Mouse (Mus musculus) CH12.LX (cell line): ENCODE results near the gene Gm20481. TPM values are rescaled to one million over a fixed set of nuclear protein-coding genes. Genes with fewer than 3 reads are reported as not detected.

Experiments used
- DNase-seq: peaks from one replicate; pipeline ENCODE4 v3.0.0-alpha.2; 2013; ENCODE audit errors: extremely low read depth
- H3K27ac ChIP-seq: 2 replicates; pipeline ENCODE4 v1.5.1; 2012; ENCODE audit warnings: low read depth, mild to moderate bottlenecking, control low read depth, moderate library complexity; ENCODE audit not compliant: insufficient read depth
- H3K27me3 ChIP-seq: replicated peaks from 2 replicates; pipeline ENCODE3; 2012; ENCODE audit warnings: inconsistent platforms
- H3K36me3 ChIP-seq, 2 experiments: replicated peaks in 1 of 2; 2 replicates each; pipeline versions ENCODE3 to v1.6.1; 2012; ENCODE audit warnings: inconsistent platforms in 1 of 2, low read length in 1 of 2, mild to moderate bottlenecking in 1 of 2, mixed read lengths in 1 of 2, moderate library complexity in 1 of 2; ENCODE audit not compliant: control insufficient read depth in 1 of 2, insufficient read depth in 1 of 2
- H3K4me1 ChIP-seq, 2 experiments: 2 replicates each; pipeline ENCODE4 v1.6.1; 2012; ENCODE audit warnings: inconsistent platforms in 1 of 2, moderate library complexity in 1 of 2; ENCODE audit not compliant: insufficient read depth in 2 of 2, control insufficient read depth in 1 of 2
- H3K4me2 ChIP-seq: 2 replicates; pipeline ENCODE4 v1.6.1; 2012; ENCODE audit warnings: low read depth, mild to moderate bottlenecking, control low read depth; ENCODE audit not compliant: poor library complexity, insufficient read depth, severe bottlenecking
- H3K4me3 ChIP-seq, 3 experiments: fragments of 150-350 bp in 1 of 3; sonication (generic) in 1 of 3; replicated peaks in 1 of 3; 2 replicates each; pipeline versions ENCODE3 to v1.5.1; 2011 to 2012; ENCODE audit warnings: low read depth in 2 of 3, low read length in 2 of 3, mild to moderate bottlenecking in 2 of 3, moderate library complexity in 2 of 3, control low read depth in 1 of 3, improper control_type of control experiment in 1 of 3, inconsistent platforms in 1 of 3, mixed read lengths in 1 of 3; ENCODE audit not compliant: poor library complexity in 1 of 3
- H3K79me2 ChIP-seq: replicated peaks from 2 replicates; pipeline ENCODE4 v1.6.1; 2012; ENCODE audit warnings: mild to moderate bottlenecking, moderate library complexity; ENCODE audit not compliant: control insufficient read depth, poor library complexity, insufficient read depth, severe bottlenecking; ENCODE audit errors: extremely low read depth
- H3K9ac ChIP-seq: 2 replicates; pipeline ENCODE4 v1.6.1; 2012; ENCODE audit warnings: low read depth, mild to moderate bottlenecking, control low read depth, moderate library complexity; ENCODE audit not compliant: insufficient read depth
- H3K9me3 ChIP-seq: replicated peaks from 2 replicates; pipeline ENCODE3; 2012; ENCODE audit warnings: low read length, inconsistent platforms, mixed read lengths
- CTCF ChIP-seq, 2 experiments: IDR thresholded peaks in 1 of 2; conservative IDR thresholded peaks in 1 of 2; 2 replicates each; pipeline ENCODE4 v1.5.1; 2011 to 2012; ENCODE audit warnings: low read depth in 2 of 2, low read length in 2 of 2, improper control_type of control experiment in 1 of 2, inconsistent platforms in 1 of 2, mild to moderate bottlenecking in 1 of 2, moderate library complexity in 1 of 2
- ETS1 ChIP-seq: conservative IDR thresholded peaks from 2 replicates; pipeline ENCODE4 v1.6.1; 2012; ENCODE audit warnings: low read depth, mild to moderate bottlenecking, inconsistent platforms, low read length, improper control_type of control experiment, moderate library complexity
- IRF4 ChIP-seq: IDR thresholded peaks from 2 replicates; pipeline ENCODE4 v1.6.1; 2014; ENCODE audit warnings: low read depth, mild to moderate bottlenecking, inconsistent platforms, low read length, improper control_type of control experiment
- KAT2A ChIP-seq: IDR thresholded peaks from 2 replicates; pipeline ENCODE4 v1.6.1; 2012; ENCODE audit warnings: low read length, improper control_type of control experiment, inconsistent platforms; ENCODE audit not compliant: insufficient replicate concordance
- MEF2A ChIP-seq: IDR thresholded peaks from 2 replicates; pipeline ENCODE4 v1.6.1; 2014; ENCODE audit warnings: low read depth, mild to moderate bottlenecking, inconsistent platforms, low read length, improper control_type of control experiment, borderline replicate concordance
- RAD21 ChIP-seq: IDR thresholded peaks from 2 replicates; pipeline ENCODE4 v1.6.1; 2011; ENCODE audit warnings: low read depth, mild to moderate bottlenecking, low read length, improper control_type of control experiment, moderate library complexity
- SMC3 ChIP-seq: IDR thresholded peaks from 2 replicates; pipeline ENCODE4 v1.6.1; 2011; ENCODE audit warnings: low read depth, low read length, improper control_type of control experiment
- UBTF ChIP-seq: IDR thresholded peaks from 2 replicates; pipeline ENCODE4 v1.6.1; 2012; ENCODE audit warnings: low read depth, mild to moderate bottlenecking, inconsistent platforms, low read length, improper control_type of control experiment, moderate library complexity
- USF1 ChIP-seq: IDR thresholded peaks from 2 replicates; pipeline ENCODE4 v1.6.1; 2014; ENCODE audit warnings: low read depth, mild to moderate bottlenecking, inconsistent platforms, low read length, improper control_type of control experiment
- ZC3H11A ChIP-seq: IDR thresholded peaks from 2 replicates; pipeline ENCODE4 v1.6.1; 2012; ENCODE audit warnings: low read depth, mild to moderate bottlenecking, inconsistent platforms, low read length, improper control_type of control experiment
- dilution Hi-C: fragments of 300-500 bp; cut with MboI; formaldehyde crosslinking; loops from 2 replicates; pipeline ENCODE4 v1.14.3; 2020; ENCODE audit warnings: low sequenced_read_pairs; ENCODE audit not compliant: extremely low pct_unique_long_range_greater_than_20kb, extremely low pct_ligation_motif_present
- in situ Hi-C: fragments of 300-500 bp; cut with MboI; formaldehyde crosslinking; loops from 3 replicates; pipeline ENCODE4 v1.14.3; 2019; ENCODE audit warnings: low sequenced_read_pairs, low pct_ligation_motif_present, low pct_unique_long_range_greater_than_20kb, mixed read lengths
- polyA plus RNA-seq: library from polyadenylated mRNA; unstranded; fragments of >175 nt; gene quantifications from 2 replicates; pipeline ENCODE4 v1.2.1, GENCODE M21; 2012; ENCODE audit warnings: low read depth; ENCODE audit not compliant: insufficient read length
- total RNA-seq, 2 experiments: library from RNA; depleted of rRNA; stranded (reverse); fragments of 300-350 nt in 1 of 2; fragments of >200 nt in 1 of 2; gene quantifications; 2 replicates each; pipeline ENCODE4 v1.2.3; 2012 to 2014

Gm20481 gene
- total and polyA plus RNA-seq, 3 experiments = not detected

DNA sequence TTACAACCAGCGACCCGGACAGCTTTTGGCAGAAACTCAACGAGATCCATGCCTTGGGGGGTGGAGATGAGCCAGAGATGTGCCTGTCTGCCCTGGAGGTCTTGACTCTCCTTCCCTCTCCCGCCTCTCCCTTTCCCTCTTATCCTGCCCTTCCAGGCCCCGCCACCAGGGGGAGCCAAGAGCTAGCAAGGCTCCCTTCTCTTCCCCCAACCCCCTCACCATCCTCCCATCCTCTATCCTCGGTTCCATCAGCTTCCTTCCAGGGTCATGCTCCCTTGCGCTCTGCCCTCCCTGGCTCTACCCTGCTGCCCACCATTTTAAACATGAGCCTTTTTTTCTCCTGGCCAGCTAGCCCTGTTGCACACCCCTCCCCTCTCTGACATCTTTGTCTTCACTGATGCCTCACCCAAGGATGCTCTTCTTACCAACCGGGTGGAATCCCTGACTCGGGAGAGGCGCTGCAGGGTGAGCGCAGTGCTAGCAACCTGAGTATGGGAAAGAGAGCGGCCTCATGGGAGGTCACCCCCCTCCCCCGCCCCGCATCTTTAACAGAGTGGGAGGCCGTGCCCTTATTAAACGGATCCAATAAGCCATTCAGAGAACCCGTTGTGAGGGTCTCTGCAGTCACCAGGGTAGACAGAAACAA lies 51.6 kb downstream of the Gm20481 start:
- in situ Hi-C loops = loop anchor here (5.0 to 10.0 kb wide), 2 partner anchors 46 to 94 kb away; partner anchors contain the start of genes Ly6g5b, Ly6g6c and Mpig6b
- Histone ChIP-seq H3K4me2 (no peak overlapping the region), H3K27ac (no peak overlapping the region), H3K36me3 (peaks cover 7 to 70% of the 10 kb centered on the region in 2 experiments), H3K9me3 (no peaks in the 10 kb centered on the region), H3K9ac (0 out of 2 replicates have a peak overlapping the region, but pooled peaks have one; percentile 14), H3K4me1 (peaks cover 9 to 38% of the 10 kb centered on the region in 2 experiments), H3K79me2 (no peaks in the 10 kb centered on the region; the same call in 1 of the 2 replicates), H3K4me3 (no peak overlapping the region), H3K27me3 (no peaks in the 10 kb centered on the region)
- TF ChIP-seq CTCF (conservative IDR thresholded peaks at IDR 0.05 in 1 of 2, IDR thresholded peaks at IDR 0.05 in 1 of 2; ENCODE audit: low read depth in 2 of 2, low read length in 2 of 2) (peak; percentile 78 to 97), ETS1 (no peak), UBTF (no peak), SMC3 (peak; percentile 98), IRF4 (0 out of 2 replicates have a peak, but pooled peaks have one; percentile 38), MEF2A (no peak), KAT2A (no peak), USF1 (no peak), ZC3H11A (peak; percentile 62), RAD21 (peak; percentile 90)
- peak; percentile 75 for DNase-seq
- dilution Hi-C loops = no loop called here

Other genes with a start within 250 kb of the Gm20481 start
Only the 20 nearest of the 42 such genes appear.
- 0.25 and 0.34 TPM in 2 replicates for gene Cfb, start 107.4 kb upstream of the Gm20481 start, total RNA-seq (2012; rRNA removed)
- not detected in 2 replicates for gene Cfb, start 107.4 kb upstream of the Gm20481 start, total RNA-seq (2014; rRNA removed)
- gene Cfb, start 107.4 kb upstream of the Gm20481 start, polyA plus RNA-seq = 3.4 and 5.9 TPM in 2 replicates
- gene Zbtb12, start 90.4 kb upstream of the Gm20481 start, total RNA-seq (2012; rRNA removed) = 6.9 and 9.3 TPM in 2 replicates
- gene Zbtb12, start 90.4 kb upstream of the Gm20481 start, total RNA-seq (2014; rRNA removed) = 2.2 and 2.4 TPM in 2 replicates
- gene Zbtb12, start 90.4 kb upstream of the Gm20481 start, polyA plus RNA-seq = 8.0 and 8.5 TPM in 2 replicates
- gene Gm20547, start 87.9 kb upstream of the Gm20481 start, total RNA-seq (2012; rRNA removed) = not detected in 2 replicates
- gene Gm20547, start 87.9 kb upstream of the Gm20481 start, total RNA-seq (2014; rRNA removed) = not detected in 2 replicates
- gene Gm20547, start 87.9 kb upstream of the Gm20481 start, polyA plus RNA-seq = not detected in 2 replicates
- 2.3 and 3.1 TPM in 2 replicates for gene C2, start 71.6 kb upstream of the Gm20481 start, total RNA-seq (2012; rRNA removed)
- gene C2, start 71.6 kb upstream of the Gm20481 start, total RNA-seq (2014; rRNA removed) = 0.69 and 1.3 TPM in 2 replicates
- gene C2, start 71.6 kb upstream of the Gm20481 start, polyA plus RNA-seq = 4.3 and 6.6 TPM in 2 replicates
- gene Ehmt2, start 71.4 kb upstream of the Gm20481 start, total RNA-seq (2012; rRNA removed) = 118 and 150 TPM in 2 replicates
- gene Ehmt2, start 71.4 kb upstream of the Gm20481 start, total RNA-seq (2014; rRNA removed) = 68.7 and 73.5 TPM in 2 replicates
- gene Ehmt2, start 71.4 kb upstream of the Gm20481 start, polyA plus RNA-seq = 100 and 113 TPM in 2 replicates
- 0.38 and 0.55 TPM in 2 replicates for gene Slc44a4, start 55.4 kb upstream of the Gm20481 start, total RNA-seq (2012; rRNA removed)
- gene Slc44a4, start 55.4 kb upstream of the Gm20481 start, total RNA-seq (2014; rRNA removed) = 0.62 and 0.66 TPM in 2 replicates
- 1.1 and 1.4 TPM in 2 replicates for gene Slc44a4, start 55.4 kb upstream of the Gm20481 start, polyA plus RNA-seq
- gene Neu1, start 38.7 kb upstream of the Gm20481 start, total RNA-seq (2012; rRNA removed) = 27.5 and 31.2 TPM in 2 replicates
- 28.8 and 32.0 TPM in 2 replicates for gene Neu1, start 38.7 kb upstream of the Gm20481 start, total RNA-seq (2014; rRNA removed)
- 31.9 and 35.4 TPM in 2 replicates for gene Neu1, start 38.7 kb upstream of the Gm20481 start, polyA plus RNA-seq
- gene Hspa1b, start 10.7 kb upstream of the Gm20481 start, total RNA-seq (2012; rRNA removed) = 0.08 and 0.25 TPM in 2 replicates
- gene Hspa1b, start 10.7 kb upstream of the Gm20481 start, total RNA-seq (2014; rRNA removed) = 0.15 and 0.30 TPM in 2 replicates
- 0.15 TPM in 1 of 2 replicates, not detected in the other for gene Hspa1b, start 10.7 kb upstream of the Gm20481 start, polyA plus RNA-seq
- gene Hspa1a, start 2.2 kb downstream of the Gm20481 start, total RNA-seq (2012; rRNA removed) = not detected in 2 replicates
- not detected in 2 replicates for gene Hspa1a, start 2.2 kb downstream of the Gm20481 start, total RNA-seq (2014; rRNA removed)
- not detected in 2 replicates for gene Hspa1a, start 2.2 kb downstream of the Gm20481 start, polyA plus RNA-seq
- 0.30 and 0.38 TPM in 2 replicates for gene Hspa1l, start 2.8 kb downstream of the Gm20481 start, total RNA-seq (2012; rRNA removed)
- gene Hspa1l, start 2.8 kb downstream of the Gm20481 start, total RNA-seq (2014; rRNA removed) = not detected in 2 replicates
- 1.1 and 1.4 TPM in 2 replicates for gene Hspa1l, start 2.8 kb downstream of the Gm20481 start, polyA plus RNA-seq
- 104 and 120 TPM in 2 replicates for gene Lsm2, start 11.9 kb downstream of the Gm20481 start, total RNA-seq (2012; rRNA removed)
- gene Lsm2, start 11.9 kb downstream of the Gm20481 start, total RNA-seq (2014; rRNA removed) = 134 and 135 TPM in 2 replicates
- gene Lsm2, start 11.9 kb downstream of the Gm20481 start, polyA plus RNA-seq = 274 and 345 TPM in 2 replicates
- 238 and 277 TPM in 2 replicates for gene Vars, start 31.1 kb downstream of the Gm20481 start, total RNA-seq (2012; rRNA removed)
- 90.3 and 97.4 TPM in 2 replicates for gene Vars, start 31.1 kb downstream of the Gm20481 start, total RNA-seq (2014; rRNA removed)
- 253 and 280 TPM in 2 replicates for gene Vars, start 31.1 kb downstream of the Gm20481 start, polyA plus RNA-seq
- gene Vwa7, start 46.7 kb downstream of the Gm20481 start, total RNA-seq (2012; rRNA removed) = 0.42 and 0.46 TPM in 2 replicates
- 0.07 TPM in 1 of 2 replicates, not detected in the other for gene Vwa7, start 46.7 kb downstream of the Gm20481 start, total RNA-seq (2014; rRNA removed)
- gene Vwa7, start 46.7 kb downstream of the Gm20481 start, polyA plus RNA-seq = 0.94 and 1.2 TPM in 2 replicates
- gene Sapcd1, start 58.1 kb downstream of the Gm20481 start, total RNA-seq (2012; rRNA removed) = 94.1 and 124 TPM in 2 replicates
- gene Sapcd1, start 58.1 kb downstream of the Gm20481 start, total RNA-seq (2014; rRNA removed) = 130 and 142 TPM in 2 replicates
- 94.4 and 105 TPM in 2 replicates for gene Sapcd1, start 58.1 kb downstream of the Gm20481 start, polyA plus RNA-seq
- gene Msh5, start 76.8 kb downstream of the Gm20481 start, total RNA-seq (2012; rRNA removed) = 11.5 and 13.1 TPM in 2 replicates
- 6.1 and 7.6 TPM in 2 replicates for gene Msh5, start 76.8 kb downstream of the Gm20481 start, total RNA-seq (2014; rRNA removed)
- gene Msh5, start 76.8 kb downstream of the Gm20481 start, polyA plus RNA-seq = 10.6 and 12.1 TPM in 2 replicates
- gene Clic1, start 80.1 kb downstream of the Gm20481 start, total RNA-seq (2012; rRNA removed) = 182 and 198 TPM in 2 replicates
- gene Clic1, start 80.1 kb downstream of the Gm20481 start, total RNA-seq (2014; rRNA removed) = 111 and 114 TPM in 2 replicates
- gene Clic1, start 80.1 kb downstream of the Gm20481 start, polyA plus RNA-seq = 160 and 163 TPM in 2 replicates
- gene Ddah2, start 89.1 kb downstream of the Gm20481 start, total RNA-seq (2012; rRNA removed) = 3.4 and 4.3 TPM in 2 replicates
- gene Ddah2, start 89.1 kb downstream of the Gm20481 start, total RNA-seq (2014; rRNA removed) = 0.94 and 1.4 TPM in 2 replicates
- gene Ddah2, start 89.1 kb downstream of the Gm20481 start, polyA plus RNA-seq = 4.8 and 6.3 TPM in 2 replicates
- not detected in 2 replicates for gene Ly6g6c, start 95.5 kb downstream of the Gm20481 start, total RNA-seq (2012; rRNA removed)
- gene Ly6g6c, start 95.5 kb downstream of the Gm20481 start, total RNA-seq (2014; rRNA removed) = not detected in 2 replicates
- gene Ly6g6c, start 95.5 kb downstream of the Gm20481 start, polyA plus RNA-seq = 0.30 and 0.42 TPM in 2 replicates
- not detected in 2 replicates for gene Mpig6b, start 96.3 kb downstream of the Gm20481 start, total RNA-seq (2012; rRNA removed)
- gene Mpig6b, start 96.3 kb downstream of the Gm20481 start, total RNA-seq (2014; rRNA removed) = not detected in 2 replicates
- 0.10 TPM in 1 of 2 replicates, not detected in the other for gene Mpig6b, start 96.3 kb downstream of the Gm20481 start, polyA plus RNA-seq
- not detected in 2 replicates for gene Ly6g6e, start 107.0 kb downstream of the Gm20481 start, total RNA-seq (2012; rRNA removed)
- not detected in 2 replicates for gene Ly6g6e, start 107.0 kb downstream of the Gm20481 start, total RNA-seq (2014; rRNA removed)
- not detected in 2 replicates for gene Ly6g6e, start 107.0 kb downstream of the Gm20481 start, polyA plus RNA-seq